Mouse (Mus musculus): ENCODE measurements around the gene Sigmar1.
A peak's percentile ranks its signal among the peaks of the same experiment; 100 is the strongest.
"Not testable (repeated sequence)": the region's sequence is repeated elsewhere in the genome, so short reads cannot be mapped to it uniquely, and the experiment has no call there.

Sigmar1 gene

DNA sequence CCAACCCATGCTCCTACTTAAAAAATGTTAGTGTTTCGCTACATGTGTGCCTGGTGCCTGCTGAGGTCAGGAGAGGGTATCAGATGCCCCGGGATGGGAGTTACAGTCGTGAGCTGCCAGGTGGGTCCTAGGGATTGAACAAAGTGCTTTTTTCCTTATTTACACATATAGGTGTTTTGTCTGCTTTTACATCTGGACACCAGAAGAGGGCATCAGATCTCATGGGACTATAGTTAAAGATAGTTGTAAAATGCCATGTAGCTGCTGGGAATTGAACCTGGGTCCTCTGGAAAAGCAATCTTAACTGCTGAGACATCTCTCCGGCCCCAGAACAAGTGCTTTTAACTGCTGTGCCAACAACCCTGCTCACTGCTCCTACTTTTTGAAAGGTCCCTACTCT is 45.7 kb downstream of the Sigmar1 start:
- no peak for DNase-seq (ENCODE audit: low spot score)

DNA sequence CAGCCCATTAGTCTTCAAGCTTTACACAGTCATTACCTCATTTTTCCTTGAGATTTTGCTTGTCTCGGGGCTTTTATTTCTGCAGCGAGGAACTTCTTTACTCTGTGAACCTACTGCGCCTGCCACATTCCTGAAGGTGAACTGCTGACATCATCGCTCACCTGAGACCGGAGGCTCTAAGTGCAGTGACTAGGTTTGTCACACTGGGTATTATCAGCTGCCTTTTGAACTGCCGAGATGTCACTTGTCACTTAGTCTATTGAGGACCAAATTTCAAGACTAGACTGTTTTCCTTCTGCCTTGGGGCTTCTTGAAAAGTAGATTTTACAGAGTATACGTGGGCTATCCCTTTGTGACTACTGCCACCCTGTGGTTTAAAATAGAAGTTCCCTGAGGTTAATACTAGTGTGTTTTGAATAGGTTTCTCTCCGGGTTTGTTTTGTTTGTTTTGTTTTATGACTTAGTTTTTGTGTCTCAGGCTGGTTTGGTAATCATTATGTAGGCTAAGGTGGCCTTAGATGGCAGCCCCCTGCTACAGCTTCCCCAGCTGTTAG is 47.7 kb downstream of the Sigmar1 start:
- peak; percentile 83 for DNase-seq (ENCODE audit: low spot score)

GRCm38 (mm10) chr4:41707011-41707535 is 48.9 kb downstream of the Sigmar1 start:
- DNase-seq (ENCODE audit: low spot score), result no peak

- DNase-seq (ENCODE audit: low spot score), result no peak
Measured at GRCm38 (mm10) chr4:41705922-41706754, 49.8 kb downstream of the Sigmar1 start.

GRCm38 (mm10) chr4:41704651-41705050 is 51.3 kb downstream of the Sigmar1 start:
- DNase-seq (ENCODE audit: low spot score), result no peak

DNA sequence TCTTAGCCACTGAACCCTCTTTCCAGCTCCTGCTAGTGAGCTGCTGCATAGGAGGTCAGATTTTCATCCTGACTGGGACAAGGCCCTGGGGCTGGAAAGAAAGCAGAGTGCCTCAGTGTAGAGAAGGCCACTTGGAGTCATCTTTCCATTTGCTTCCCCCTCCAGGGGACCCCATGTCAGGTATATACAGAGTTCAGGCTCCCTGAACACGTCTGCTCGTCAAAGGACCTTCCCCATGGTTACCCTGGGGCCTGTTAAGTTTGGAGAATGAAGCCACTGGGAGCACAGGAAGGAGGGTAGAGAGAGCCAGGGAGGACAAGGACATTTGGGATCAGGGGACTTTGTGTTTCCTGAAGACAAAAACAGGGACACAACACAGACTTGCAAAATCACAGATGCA is 53.7 kb downstream of the Sigmar1 start:
- not testable (repeated sequence) for DNase-seq (ENCODE audit: low spot score)

- not testable (repeated sequence) for DNase-seq (ENCODE audit: low spot score)
Measured at GRCm38 (mm10) chr4:41700224-41700623, 55.7 kb downstream of the Sigmar1 start.

DNA sequence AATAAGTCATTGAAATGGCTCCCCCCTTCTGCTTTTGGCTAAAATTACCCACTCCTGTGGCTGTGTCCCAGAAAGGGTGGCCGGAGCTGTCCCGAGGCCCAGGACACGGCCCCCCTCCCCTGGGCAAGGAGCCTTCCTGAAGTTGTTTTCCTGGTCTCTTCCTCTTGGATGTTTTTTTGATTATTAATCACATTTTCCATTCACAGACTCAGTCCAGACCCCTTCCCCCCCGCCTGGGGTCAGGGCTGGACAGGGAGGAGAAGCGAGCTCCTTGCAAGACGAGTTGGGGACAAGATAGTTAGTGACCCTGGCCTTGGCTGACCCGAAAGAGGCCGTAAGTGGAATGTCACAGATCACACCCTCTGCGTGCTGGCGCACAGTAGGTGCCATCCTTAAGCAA is 56.2 kb downstream of the Sigmar1 start, which contains the start of gene Il11ra1:
Il11ra1 (plus strand) TSS at position 207 of the 400 bp plus-strand sequence.
- DNase-seq (ENCODE audit: low spot score), result not testable (repeated sequence)

DNA sequence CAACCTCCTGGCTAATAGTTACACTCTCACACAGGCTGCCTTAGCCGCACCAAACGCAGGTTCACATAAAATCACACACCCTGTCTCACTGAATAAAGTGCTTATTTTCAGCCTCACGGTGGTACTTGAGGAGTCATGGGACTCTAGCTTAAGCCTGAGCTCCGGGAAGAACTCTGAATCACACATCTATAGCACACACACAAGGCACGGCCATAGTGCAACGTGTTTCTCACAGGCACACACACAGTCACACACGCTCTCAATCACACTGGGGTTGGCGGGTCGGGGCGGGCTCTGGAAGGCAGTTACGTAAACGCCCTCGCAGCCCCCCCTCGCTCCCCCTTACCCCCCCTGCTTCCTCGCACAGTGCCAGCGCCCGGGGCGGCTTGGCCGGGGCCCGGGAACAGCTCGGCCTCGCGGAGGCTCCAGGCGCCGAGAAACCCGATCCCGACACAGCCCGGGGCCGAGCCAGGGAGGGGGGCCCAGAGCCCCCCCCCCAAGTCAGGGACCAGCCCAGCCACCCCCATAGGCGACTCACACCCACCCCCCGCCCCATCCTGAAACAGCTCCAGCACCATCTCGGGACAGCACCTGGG is 57.4 kb downstream of the Sigmar1 start:
- DNase-seq (ENCODE audit: low spot score), result not testable (repeated sequence)

- peak; percentile 64 for DNase-seq (ENCODE audit: low spot score)
Measured at GRCm38 (mm10) chr4:41696930-41697841, 58.8 kb downstream of the Sigmar1 start, which contains the start of gene Cntfr. TSS of gene Cntfr (minus strand) at chr4:41697089.

DNA sequence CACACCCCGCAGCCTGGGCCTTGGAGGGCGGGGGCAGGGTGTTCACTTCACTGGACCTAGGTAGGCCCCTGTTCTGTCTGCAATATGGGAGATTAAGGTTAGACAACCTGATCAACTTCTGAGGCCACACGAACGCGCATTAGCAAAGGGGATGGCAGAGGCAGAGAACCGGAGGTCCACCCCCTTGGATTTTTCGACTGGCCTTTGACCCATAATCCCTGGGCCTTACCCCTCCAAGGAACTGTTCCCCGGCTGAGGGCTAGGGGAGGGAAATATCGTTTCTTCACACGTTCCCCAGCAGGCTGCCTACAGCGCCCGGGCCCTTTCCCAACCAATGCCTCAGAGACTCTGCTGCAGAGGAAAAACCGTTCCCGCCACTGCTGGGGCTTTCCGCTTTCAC is 59.5 kb downstream of the Sigmar1 start:
- DNase-seq (ENCODE audit: low spot score), result not testable (repeated sequence)

DNA sequence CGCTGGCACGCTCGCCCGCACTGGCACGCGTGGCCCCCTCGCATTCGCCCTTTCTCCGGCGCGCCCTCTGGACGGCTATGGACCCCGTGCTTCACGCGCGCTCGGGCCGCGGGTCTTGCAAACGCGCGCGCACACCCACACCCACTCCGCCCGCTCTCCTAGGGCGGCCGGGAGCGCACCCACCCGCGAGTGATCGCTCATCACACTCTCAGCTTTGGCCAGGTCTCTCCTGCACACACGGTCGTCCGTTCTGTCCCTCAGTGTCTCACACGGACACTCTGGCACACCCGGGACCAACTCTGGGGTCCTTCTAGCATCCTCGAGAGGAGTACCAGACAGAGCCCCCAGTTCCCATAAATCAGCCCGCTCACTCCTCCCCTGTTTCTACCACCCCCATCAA is 60.2 kb downstream of the Sigmar1 start:
- DNase-seq (ENCODE audit: low spot score), result not testable (repeated sequence)

- not testable (repeated sequence) for DNase-seq (ENCODE audit: low spot score)
Measured at GRCm38 (mm10) chr4:41693511-41693910, 62.4 kb downstream of the Sigmar1 start.

DNA sequence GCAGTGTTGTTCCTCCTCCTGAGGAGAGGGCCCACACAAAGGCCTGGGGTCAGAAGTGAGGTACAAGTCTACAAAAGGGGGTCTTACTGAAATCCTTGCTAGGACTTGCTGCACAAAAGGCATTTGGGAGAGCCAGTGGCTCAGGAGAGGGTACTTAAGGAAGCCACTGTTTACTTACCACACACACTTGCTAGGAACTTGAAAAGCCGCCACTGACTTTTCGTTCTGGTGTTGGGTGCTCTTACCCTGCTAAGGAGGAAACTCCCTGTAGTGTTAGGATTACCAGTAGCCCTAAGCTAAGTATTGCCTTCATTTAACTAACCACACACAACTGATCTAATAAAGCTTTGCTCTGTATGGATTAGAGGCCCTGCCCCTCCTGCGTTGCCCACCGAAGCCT is 65.9 kb downstream of the Sigmar1 start:
- DNase-seq (ENCODE audit: low spot score), result not testable (repeated sequence)

DNA sequence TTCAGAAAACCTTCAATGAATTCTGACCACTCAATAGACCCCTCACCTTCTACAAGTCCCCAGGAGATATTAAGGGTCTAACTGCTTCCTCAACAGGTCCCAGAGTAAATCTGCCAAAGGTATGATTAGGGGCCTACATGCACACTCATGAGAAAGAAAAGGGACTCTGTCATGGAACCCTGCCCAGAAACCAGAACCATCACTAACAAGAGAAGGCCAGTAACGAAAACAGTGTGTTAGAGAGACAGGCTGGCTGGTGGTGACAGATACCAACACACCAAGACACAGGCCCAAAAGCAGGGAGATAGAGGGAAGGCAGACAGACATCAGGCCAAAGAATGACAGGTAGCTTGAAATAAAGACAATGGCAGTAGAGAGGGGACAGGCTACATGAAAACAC is 67.4 kb downstream of the Sigmar1 start:
- DNase-seq (ENCODE audit: low spot score), result not testable (repeated sequence)
